Mouse (Mus musculus): ENCODE results near the gene Thbs2. TPM values are rescaled to one million over a fixed set of nuclear protein-coding genes. Genes with fewer than 3 reads are reported as not detected.

Thbs2 gene
- polyA plus RNA-seq, 1 experiment from 2014 or later = 49.6 TPM

- no peaks in the 10 kb centered on the region for H3K9me3 ChIP-seq (ENCODE audit: control insufficient read depth, low read length)
- no peak overlapping the region for H3K9ac ChIP-seq (ENCODE audit: low read depth, low read length)
- 82% methylated on average over 2 of the region's 2 CpGs for WGBS
Observed at GRCm38 (mm10) chr17:14658123-14658522, 35.9 kb downstream of the Thbs2 start.

GRCm38 (mm10) chr17:14657123-14657522, 36.9 kb downstream of the Thbs2 start:
- 0 out of 2 replicates have a peak overlapping the region, but pooled peaks have one; percentile 35 for H3K27ac ChIP-seq (ENCODE audit: low read length)
- ATAC-seq = no peak

More at GRCm38 (mm10) chr17:14658123-14658522, 35.9 kb downstream of the Thbs2 start:
- H3K4me2 ChIP-seq (ENCODE audit: low read depth, low read length) = no peak overlapping the region
- H3K27me3 ChIP-seq (replicated peaks; ENCODE audit: control insufficient read depth, insufficient read depth, low read length) = no peaks in the 10 kb centered on the region
- ATAC-seq = no peak
- H3K4me3 ChIP-seq (ENCODE audit: low read length) = no peak overlapping the region
- peaks cover 5% of the 10 kb centered on the region for H3K4me1 ChIP-seq (ENCODE audit: control insufficient read depth, insufficient read depth, low read length)
- H3K27ac ChIP-seq (ENCODE audit: low read length) = no peak overlapping the region
- H3K36me3 ChIP-seq (ENCODE audit: control insufficient read depth, insufficient read depth, low read length) = no peaks in the 10 kb centered on the region

GRCm38 (mm10) chr17:14654981-14655380, 39.1 kb downstream of the Thbs2 start:
- no peaks in the 10 kb centered on the region for H3K27me3 ChIP-seq (replicated peaks; ENCODE audit: control insufficient read depth, insufficient read depth, low read length)
- H3K27ac ChIP-seq (ENCODE audit: low read length) = peak overlapping the region; percentile 43; the same call in 1 of the 2 replicates
- 72% methylated on average over 3 of the region's 3 CpGs for WGBS
- no peak overlapping the region for H3K9ac ChIP-seq (ENCODE audit: low read depth, low read length)
- H3K4me2 ChIP-seq (ENCODE audit: low read depth, low read length) = no peak overlapping the region
- no peak overlapping the region for H3K4me3 ChIP-seq (ENCODE audit: low read length)
- peaks cover 5% of the 10 kb centered on the region for H3K4me1 ChIP-seq (ENCODE audit: control insufficient read depth, insufficient read depth, low read length)
- no peaks in the 10 kb centered on the region for H3K9me3 ChIP-seq (ENCODE audit: control insufficient read depth, low read length)
- no peaks in the 10 kb centered on the region for H3K36me3 ChIP-seq (ENCODE audit: control insufficient read depth, insufficient read depth, low read length)
- no peak for ATAC-seq

More at GRCm38 (mm10) chr17:14657123-14657522, 36.9 kb downstream of the Thbs2 start:
- Histone ChIP-seq H3K36me3 (ENCODE audit: control insufficient read depth, insufficient read depth, low read length) (no peaks in the 10 kb centered on the region), H3K9me3 (ENCODE audit: control insufficient read depth, low read length) (no peaks in the 10 kb centered on the region), H3K4me3 (ENCODE audit: low read length) (no peak overlapping the region), H3K4me1 (ENCODE audit: control insufficient read depth, insufficient read depth, low read length) (peaks cover 5% of the 10 kb centered on the region), H3K9ac (ENCODE audit: low read depth, low read length) (no peak overlapping the region), H3K4me2 (ENCODE audit: low read depth, low read length) (no peak overlapping the region), H3K27me3 (replicated peaks; ENCODE audit: control insufficient read depth, insufficient read depth, low read length) (no peaks in the 10 kb centered on the region)

GRCm38 (mm10) chr17:14652013-14652412, 42.0 kb downstream of the Thbs2 start:
- Histone ChIP-seq H3K4me3 (ENCODE audit: low read length) (no peak overlapping the region), H3K27me3 (replicated peaks; ENCODE audit: control insufficient read depth, insufficient read depth, low read length) (no peaks in the 10 kb centered on the region), H3K4me1 (ENCODE audit: control insufficient read depth, insufficient read depth, low read length) (peaks cover 5% of the 10 kb centered on the region; the same call in 1 of the 2 replicates), H3K27ac (ENCODE audit: low read length) (no peak overlapping the region), H3K36me3 (ENCODE audit: control insufficient read depth, insufficient read depth, low read length) (no peaks in the 10 kb centered on the region), H3K9me3 (ENCODE audit: control insufficient read depth, low read length) (no peaks in the 10 kb centered on the region), H3K9ac (ENCODE audit: low read depth, low read length) (no peak overlapping the region), H3K4me2 (ENCODE audit: low read depth, low read length) (no peak overlapping the region)
- no peak for ATAC-seq
- WGBS = 69% methylated on average over 7 of the region's 7 CpGs

- 0 out of 2 replicates have a peak overlapping the region, but pooled peaks have one; percentile 3 for H3K27ac ChIP-seq (ENCODE audit: low read length)
- H3K4me3 ChIP-seq (ENCODE audit: low read length) = no peak overlapping the region
- H3K27me3 ChIP-seq (replicated peaks; ENCODE audit: control insufficient read depth, insufficient read depth, low read length) = no peaks in the 10 kb centered on the region
- H3K9me3 ChIP-seq (ENCODE audit: control insufficient read depth, low read length) = no peaks in the 10 kb centered on the region
- no peak overlapping the region for H3K4me2 ChIP-seq (ENCODE audit: low read depth, low read length)
- no peaks in the 10 kb centered on the region for H3K36me3 ChIP-seq (ENCODE audit: control insufficient read depth, insufficient read depth, low read length)
- WGBS = 58% methylated on average over 4 of the region's 4 CpGs
- no peak overlapping the region for H3K9ac ChIP-seq (ENCODE audit: low read depth, low read length)
- peak; percentile 38 for ATAC-seq
- H3K4me1 ChIP-seq (ENCODE audit: control insufficient read depth, insufficient read depth, low read length) = no peaks in the 10 kb centered on the region
Observed at GRCm38 (mm10) chr17:14647996-14648640, 45.9 kb downstream of the Thbs2 start.

GRCm38 (mm10) chr17:14643996-14644395, 50.0 kb downstream of the Thbs2 start:
- Histone ChIP-seq H3K36me3 (ENCODE audit: control insufficient read depth, insufficient read depth, low read length) (no peaks in the 10 kb centered on the region), H3K4me1 (ENCODE audit: control insufficient read depth, insufficient read depth, low read length) (peaks cover 12% of the 10 kb centered on the region; the same call in 1 of the 2 replicates), H3K4me2 (ENCODE audit: low read depth, low read length) (no peak overlapping the region), H3K4me3 (ENCODE audit: low read length) (no peak overlapping the region), H3K27me3 (replicated peaks; ENCODE audit: control insufficient read depth, insufficient read depth, low read length) (no peaks in the 10 kb centered on the region), H3K27ac (ENCODE audit: low read length) (no peak overlapping the region), H3K9ac (ENCODE audit: low read depth, low read length) (no peak overlapping the region), H3K9me3 (ENCODE audit: control insufficient read depth, low read length) (no peaks in the 10 kb centered on the region)
- WGBS = 66% methylated on average over 3 of the region's 3 CpGs
- no peak for ATAC-seq

GRCm38 (mm10) chr17:14640351-14641115, 53.5 kb downstream of the Thbs2 start:
- WGBS = 57% methylated on average over 15 of the region's 15 CpGs

GRCm38 (mm10) chr17:14635546-14636323, 58.3 kb downstream of the Thbs2 start:
- Histone ChIP-seq H3K27ac (ENCODE audit: low read length) (no peak overlapping the region), H3K4me1 (ENCODE audit: control insufficient read depth, insufficient read depth, low read length) (peaks cover 8% of the 10 kb centered on the region; the same call in 1 of the 2 replicates), H3K36me3 (ENCODE audit: control insufficient read depth, insufficient read depth, low read length) (no peaks in the 10 kb centered on the region), H3K27me3 (replicated peaks; ENCODE audit: control insufficient read depth, insufficient read depth, low read length) (no peaks in the 10 kb centered on the region), H3K9ac (ENCODE audit: low read depth, low read length) (no peak overlapping the region), H3K4me3 (ENCODE audit: low read length) (no peak overlapping the region), H3K9me3 (ENCODE audit: control insufficient read depth, low read length) (no peaks in the 10 kb centered on the region), H3K4me2 (ENCODE audit: low read depth, low read length) (no peak overlapping the region)
- no peak for ATAC-seq
- 64% methylated on average over 8 of the region's 8 CpGs for WGBS

More at GRCm38 (mm10) chr17:14640351-14641115, 53.5 kb downstream of the Thbs2 start:
- no peaks in the 10 kb centered on the region for H3K36me3 ChIP-seq (ENCODE audit: control insufficient read depth, insufficient read depth, low read length)
- peaks cover 12% of the 10 kb centered on the region; the same call in 1 of the 2 replicates for H3K4me1 ChIP-seq (ENCODE audit: control insufficient read depth, insufficient read depth, low read length)
- no peak overlapping the region for H3K4me3 ChIP-seq (ENCODE audit: low read length)
- ATAC-seq = peak; percentile 87
- no peaks in the 10 kb centered on the region for H3K27me3 ChIP-seq (replicated peaks; ENCODE audit: control insufficient read depth, insufficient read depth, low read length)
- no peaks in the 10 kb centered on the region for H3K9me3 ChIP-seq (ENCODE audit: control insufficient read depth, low read length)
- H3K4me2 ChIP-seq (ENCODE audit: low read depth, low read length) = no peak overlapping the region
- 0 out of 2 replicates have a peak overlapping the region, but pooled peaks have one; percentile 17 for H3K9ac ChIP-seq (ENCODE audit: low read depth, low read length)
- peak overlapping the region; percentile 91 for H3K27ac ChIP-seq (ENCODE audit: low read length)

- H3K9ac ChIP-seq (ENCODE audit: low read depth, low read length) = no peak overlapping the region
- ATAC-seq = no peak
- H3K27me3 ChIP-seq (replicated peaks; ENCODE audit: control insufficient read depth, insufficient read depth, low read length) = no peaks in the 10 kb centered on the region
- H3K9me3 ChIP-seq (ENCODE audit: control insufficient read depth, low read length) = no peaks in the 10 kb centered on the region
- H3K27ac ChIP-seq (ENCODE audit: low read length) = no peak overlapping the region
- H3K4me3 ChIP-seq (ENCODE audit: low read length) = no peak overlapping the region
- 0 out of 2 replicates have a peak, but pooled peaks cover 4% of the 10 kb centered on the region for H3K4me1 ChIP-seq (ENCODE audit: control insufficient read depth, insufficient read depth, low read length)
- no peaks in the 10 kb centered on the region for H3K36me3 ChIP-seq (ENCODE audit: control insufficient read depth, insufficient read depth, low read length)
- 58% methylated on average over 4 of the region's 4 CpGs for WGBS
- H3K4me2 ChIP-seq (ENCODE audit: low read depth, low read length) = no peak overlapping the region
Observed at GRCm38 (mm10) chr17:14628901-14629300, 65.1 kb downstream of the Thbs2 start.
